Mouse (Mus musculus): ENCODE results near the gene Pcnx2. TPM values are rescaled to one million over a fixed set of nuclear protein-coding genes. Genes with fewer than 3 reads are reported as not detected.

The Pcnx2 gene
- total RNA-seq, 2 experiments from 2014 or later = 81.8 to 86.2 TPM

DNA sequence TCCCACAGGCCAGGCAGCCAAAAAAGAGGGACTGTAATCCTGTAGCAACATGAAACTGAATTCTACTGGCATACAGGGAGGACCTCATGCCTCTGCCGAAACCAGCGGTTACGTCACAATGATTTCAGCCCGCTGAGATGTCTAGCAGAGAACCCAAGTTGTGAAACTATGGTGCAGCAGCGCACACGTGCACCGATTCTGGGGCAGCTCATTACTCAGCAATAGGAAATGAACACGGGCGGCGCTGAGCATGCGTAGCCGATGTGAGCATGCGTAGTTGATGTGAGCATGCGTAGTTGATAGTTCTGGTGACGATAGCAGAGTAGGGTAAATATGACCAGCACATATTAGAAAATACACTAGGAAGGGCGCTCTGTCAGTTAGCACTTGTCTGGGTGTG, 52.8 kb downstream of the Pcnx2 start:
- no peak for DNase-seq (ENCODE audit: low spot score in 2 of 2)
- intact Hi-C loops (cut with DNase I) = loop anchor here (10.0 kb wide), 1 partner anchor 790 kb away; the partner anchor contains the start of gene Disc1

DNA sequence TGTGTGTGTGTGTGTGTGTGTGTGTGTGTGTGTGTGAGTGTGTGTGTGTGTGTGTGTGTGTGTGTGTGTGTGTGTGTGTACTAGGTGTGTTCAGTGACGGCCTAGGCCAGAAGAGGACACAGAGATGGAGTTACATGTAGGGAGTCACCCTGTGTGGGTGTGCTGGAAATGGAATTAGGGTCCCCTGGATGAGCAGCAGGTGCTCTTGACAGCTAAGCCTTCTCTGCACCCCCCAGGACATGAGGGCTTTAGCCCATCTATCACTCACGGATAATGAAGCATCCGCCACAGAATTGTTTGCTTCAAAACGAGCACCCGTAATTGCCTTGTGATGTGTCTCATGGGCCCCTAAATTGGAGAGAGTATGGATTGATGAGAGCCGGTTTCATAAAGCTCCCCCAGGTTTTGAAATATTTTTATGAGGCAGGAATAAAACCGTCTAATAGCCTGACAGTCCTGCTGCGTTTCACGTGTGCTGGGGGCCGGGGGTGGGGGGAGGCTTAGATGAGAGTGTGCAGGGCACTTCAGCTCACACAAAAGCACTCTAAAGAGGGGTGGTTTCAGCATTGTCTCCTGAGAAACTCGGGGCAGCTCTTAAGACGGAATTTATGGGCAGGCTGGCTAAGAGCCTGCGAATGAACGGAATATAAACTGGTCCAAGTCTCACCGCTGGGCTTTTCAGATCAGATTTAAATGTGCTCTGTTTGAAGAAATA, 54.8 kb downstream of the Pcnx2 start:
- intact Hi-C loops (cut with DNase I) = loop anchor here (10.0 kb wide), 1 partner anchor 788 kb away; the partner anchor contains the start of gene Disc1
- DNase-seq (ENCODE audit: low spot score in 2 of 2) = no peak

DNA sequence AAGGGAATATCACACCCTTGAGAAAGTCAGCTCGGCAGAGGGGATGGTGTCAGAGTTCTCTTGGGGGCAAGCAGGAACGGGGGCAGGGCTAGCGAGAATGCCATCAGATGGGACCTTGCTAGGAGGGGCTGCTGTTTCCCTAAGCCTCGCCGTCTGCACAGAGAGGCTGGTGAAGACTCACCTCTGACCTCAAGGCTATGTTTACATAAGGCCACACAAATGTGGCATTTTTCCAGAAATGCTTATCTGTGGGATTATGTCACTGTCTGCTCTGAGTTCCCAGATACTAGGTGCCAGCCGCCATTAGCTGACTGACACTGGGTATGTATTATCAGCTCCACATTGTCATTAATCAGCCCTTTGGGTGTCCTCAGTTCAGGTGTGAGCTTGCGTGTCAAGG, 56.0 kb downstream of the Pcnx2 start:
- no peak for DNase-seq (ENCODE audit: low spot score in 2 of 2)
- intact Hi-C loops (cut with DNase I) = loop anchor here (10.0 kb wide), 1 partner anchor 787 kb away; the partner anchor contains the start of gene Disc1

DNA sequence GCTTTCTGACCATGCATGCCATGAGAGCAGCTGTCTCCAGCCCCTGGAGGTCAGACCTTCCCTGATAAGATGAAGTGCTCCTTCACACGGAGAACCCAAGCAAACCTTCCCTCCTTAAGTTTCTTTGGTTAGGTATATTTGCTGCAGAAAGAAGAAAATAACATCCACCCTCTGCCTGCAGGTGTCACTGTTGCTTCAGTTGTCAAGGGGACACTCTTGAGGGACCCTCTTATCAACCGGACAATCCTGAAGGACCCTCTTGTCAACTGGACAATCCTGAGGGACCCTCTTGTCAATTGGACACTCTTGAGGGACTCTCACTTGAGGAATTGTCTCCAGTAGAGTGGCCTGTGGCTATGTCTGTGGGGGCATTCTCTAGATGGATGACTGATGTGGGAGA, 73.4 kb downstream of the Pcnx2 start:
- intact Hi-C loops (cut with DNase I) = no loop called here
- no peak for DNase-seq (ENCODE audit: low spot score in 2 of 2)

DNA sequence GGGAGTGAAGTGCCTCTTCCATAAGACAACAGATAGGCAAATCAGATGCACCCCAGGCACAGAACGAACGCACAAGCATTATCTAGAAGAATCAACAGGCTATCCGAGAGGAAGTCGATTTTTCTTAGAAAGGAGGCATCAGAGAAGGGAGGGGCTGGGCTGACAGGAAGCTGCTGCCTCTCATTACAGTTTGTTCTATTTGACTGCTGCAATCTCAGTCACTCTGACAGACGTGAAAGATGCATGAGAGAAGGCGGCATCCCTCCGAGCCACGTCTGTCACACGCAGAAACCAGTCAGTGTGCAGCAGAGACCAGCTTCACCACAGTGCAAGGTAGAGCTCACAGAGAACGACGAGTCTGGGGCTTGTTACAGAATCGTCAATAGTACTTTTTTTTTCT, 74.4 kb downstream of the Pcnx2 start:
- DNase-seq (ENCODE audit: low spot score in 2 of 2) = peak; percentile 37 to 38
- intact Hi-C loops (cut with DNase I) = no loop called here

DNA sequence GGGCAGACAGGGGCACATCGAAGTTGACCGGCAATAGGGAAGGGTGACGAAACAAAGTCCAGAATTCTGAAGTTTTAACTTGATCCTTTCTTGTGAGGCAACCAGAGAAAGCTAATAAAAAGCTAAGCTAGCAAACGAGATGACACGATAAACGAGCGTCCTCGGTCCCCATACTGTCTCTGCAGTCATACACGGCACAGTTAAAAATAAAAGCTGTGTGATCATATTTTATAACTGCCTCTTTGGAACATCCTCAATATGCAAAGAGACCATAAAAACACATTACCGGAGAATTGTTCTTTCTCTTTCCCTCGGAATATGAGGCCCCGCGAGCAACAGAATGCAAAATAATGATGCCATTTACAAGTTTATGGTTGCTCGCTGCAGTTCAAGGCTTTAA, 76.1 kb downstream of the Pcnx2 start:
- no peak for DNase-seq (ENCODE audit: low spot score in 2 of 2)
- intact Hi-C loops (cut with DNase I) = no loop called here

DNA sequence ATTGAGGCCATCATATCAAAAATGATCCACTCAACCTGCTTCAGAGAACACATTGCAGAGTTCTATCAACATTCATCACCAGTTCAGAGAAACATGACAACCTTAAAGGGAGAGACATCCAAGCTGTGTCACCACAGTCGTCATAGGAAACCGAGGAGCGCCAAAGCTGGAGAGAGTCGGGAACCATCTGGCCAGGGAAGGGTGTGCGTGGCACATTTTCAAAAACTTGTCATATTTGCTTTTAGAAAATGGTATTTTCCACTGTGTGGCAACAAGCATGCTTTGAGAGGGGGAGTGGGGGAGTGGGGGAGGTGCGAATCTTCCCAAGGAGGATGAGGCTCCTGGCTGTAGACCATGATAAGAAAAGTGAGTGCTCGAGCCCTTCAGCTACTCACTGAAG, 78.3 kb downstream of the Pcnx2 start:
- intact Hi-C loops (cut with DNase I) = no loop called here
- DNase-seq (ENCODE audit: low spot score in 2 of 2) = peak; percentile 67 to 91

DNA sequence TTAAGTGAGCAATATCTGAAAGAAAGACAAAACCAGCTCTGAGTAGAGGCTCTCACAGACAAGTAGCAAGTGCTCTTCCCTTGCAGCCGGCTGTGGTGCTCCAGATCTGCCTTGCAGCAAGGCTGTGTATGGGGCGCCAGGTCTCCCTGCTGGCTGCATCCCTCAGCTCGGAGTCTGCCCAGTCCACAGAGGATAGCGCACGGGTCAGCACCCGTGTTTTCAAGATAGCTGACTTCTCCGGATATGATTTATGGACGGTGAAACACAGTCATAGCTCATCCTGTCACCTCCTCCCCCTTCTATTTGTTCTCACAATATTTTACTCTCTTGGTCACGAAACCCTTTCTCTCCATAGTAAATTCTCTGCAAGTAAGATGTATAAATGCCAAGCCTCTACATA, 79.3 kb downstream of the Pcnx2 start:
- DNase-seq (ENCODE audit: low spot score in 2 of 2) = no peak
- intact Hi-C loops (cut with DNase I) = no loop called here

DNA sequence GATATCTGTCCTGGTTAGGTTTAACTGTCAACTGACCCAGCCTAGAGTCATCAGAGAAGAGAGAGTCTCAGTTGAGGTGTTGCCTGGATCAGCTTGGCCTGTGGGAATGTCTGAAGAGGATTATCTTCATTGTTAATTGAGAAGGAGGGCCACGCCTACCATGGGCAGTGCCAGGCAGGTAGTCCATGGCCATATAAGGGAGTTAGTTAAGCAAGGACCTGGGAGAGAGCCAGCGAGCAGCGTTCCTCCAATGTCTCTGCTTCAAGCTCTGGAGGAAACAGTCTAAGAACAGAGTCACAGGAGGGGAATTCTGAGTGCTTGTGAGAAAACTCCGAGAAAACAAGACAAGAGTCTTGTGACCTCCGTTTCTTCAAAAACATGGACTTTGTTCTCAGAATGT, 81.4 kb downstream of the Pcnx2 start:
- no peak for DNase-seq (ENCODE audit: low spot score in 2 of 2)
- intact Hi-C loops (cut with DNase I) = no loop called here

DNA sequence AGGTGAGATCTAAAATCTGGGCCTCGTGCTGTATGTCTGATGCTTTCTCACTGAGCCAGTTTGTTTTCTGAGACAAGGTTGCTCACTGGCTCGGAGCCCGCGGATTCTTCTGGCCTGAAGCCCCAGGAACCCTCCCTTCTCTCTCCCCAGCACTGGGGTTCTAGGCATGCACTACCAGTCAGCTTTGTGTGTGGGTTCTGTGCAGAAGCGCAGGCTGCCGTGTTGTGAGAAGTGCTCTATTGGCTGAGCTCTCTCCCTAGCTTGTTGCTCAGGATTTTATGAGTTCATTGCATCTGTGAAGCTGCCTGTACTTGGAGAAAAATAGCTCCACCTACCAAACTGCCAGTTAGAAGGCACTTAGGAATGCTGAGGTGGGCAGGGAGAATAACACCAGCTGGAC, 89.3 kb downstream of the Pcnx2 start:
- intact Hi-C loops (cut with DNase I) = no loop called here

DNA sequence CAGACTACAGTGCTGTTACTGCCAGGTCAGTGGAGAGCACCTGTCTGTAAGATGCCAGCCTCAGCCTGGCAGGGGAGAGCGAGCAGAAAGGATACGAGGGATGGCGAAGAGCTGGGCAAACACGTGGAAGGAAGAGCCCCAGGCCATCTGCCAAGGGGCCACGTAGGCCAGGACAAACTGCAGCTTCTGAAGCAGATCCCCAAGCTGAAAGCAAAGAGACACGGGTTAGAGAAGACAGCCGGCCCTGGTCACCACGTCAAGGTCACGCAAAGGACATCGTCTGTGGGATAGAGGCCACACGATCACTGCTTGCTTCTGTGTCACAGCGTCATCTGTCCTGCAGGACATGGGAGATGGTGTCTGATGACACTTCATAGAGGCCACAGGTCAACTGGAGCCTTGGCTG, 90.2 kb downstream of the Pcnx2 start:
- intact Hi-C loops (cut with DNase I) = no loop called here
- no peak for DNase-seq (ENCODE audit: low spot score in 2 of 2)

More for the DNA sequence above, 89.3 kb downstream of the Pcnx2 start:
- peak; percentile 68 to 94 for DNase-seq (ENCODE audit: low spot score in 2 of 2)

DNA sequence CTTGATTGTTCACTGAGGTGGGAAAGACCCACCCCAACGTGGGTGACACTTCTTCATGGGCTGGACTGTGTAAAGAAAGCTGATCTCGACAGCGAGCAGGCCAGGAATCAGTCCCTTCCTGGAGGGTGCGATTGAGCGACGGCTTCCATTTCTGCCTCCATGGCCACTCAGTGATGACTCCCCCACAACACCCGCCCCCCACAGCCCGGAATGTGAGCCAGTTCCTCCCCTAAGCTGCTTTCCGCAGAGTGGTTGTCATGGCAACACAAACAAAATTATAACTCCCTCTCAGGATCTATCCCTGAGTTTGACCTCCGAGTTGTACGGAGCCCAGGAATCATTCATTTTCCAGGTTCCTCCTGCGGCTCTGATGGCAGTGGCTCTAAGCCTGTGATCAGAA, 91.7 kb downstream of the Pcnx2 start:
- intact Hi-C loops (cut with DNase I) = no loop called here

DNA sequence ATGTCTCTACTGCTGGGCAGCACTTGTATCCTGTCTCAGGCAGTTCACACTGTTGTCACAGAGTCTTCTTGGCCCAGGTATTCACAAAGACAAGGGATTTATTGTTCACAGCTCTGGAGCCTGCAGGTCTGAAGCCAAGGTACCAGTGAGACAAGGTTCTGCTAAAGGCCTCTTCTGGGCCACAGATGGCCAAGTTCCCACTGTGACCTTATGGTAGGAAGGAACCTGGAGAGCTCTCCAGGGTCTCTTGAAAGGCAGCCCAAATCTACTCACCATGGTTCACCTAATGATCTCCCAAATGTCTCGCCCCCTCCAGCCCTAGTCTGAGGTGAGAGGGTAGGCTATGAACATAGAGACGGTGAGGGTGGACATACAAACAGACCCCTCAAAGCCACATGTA, 101.1 kb downstream of the Pcnx2 start:
- intact Hi-C loops (cut with DNase I) = no loop called here
- no peak for DNase-seq (ENCODE audit: low spot score in 2 of 2)

More for the DNA sequence above, 91.7 kb downstream of the Pcnx2 start:
- peak in 1 of 2 experiments; percentile 75 for DNase-seq (ENCODE audit: low spot score in 2 of 2)

DNA sequence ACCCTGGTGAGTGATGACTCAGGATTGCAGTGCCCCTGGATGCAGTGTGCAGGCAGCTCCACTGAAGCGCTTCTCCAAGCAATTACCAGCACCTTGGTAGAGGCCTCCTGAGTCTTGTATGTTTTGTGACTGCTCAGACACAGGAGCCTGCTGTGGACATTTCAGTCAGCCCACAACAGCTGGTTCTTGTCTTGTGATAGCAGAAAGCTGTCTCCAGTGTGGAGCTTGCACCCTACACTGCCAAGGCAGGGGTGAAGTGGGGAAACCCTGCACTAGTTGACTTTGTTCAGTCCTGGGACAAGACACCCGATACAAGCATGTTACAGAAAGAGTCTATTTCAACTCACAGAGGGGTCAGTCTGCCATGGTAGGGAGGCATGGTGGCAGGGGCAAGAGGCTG, 102.8 kb downstream of the Pcnx2 start:
- no peak for DNase-seq (ENCODE audit: low spot score in 2 of 2)
- intact Hi-C loops (cut with DNase I) = no loop called here

DNA sequence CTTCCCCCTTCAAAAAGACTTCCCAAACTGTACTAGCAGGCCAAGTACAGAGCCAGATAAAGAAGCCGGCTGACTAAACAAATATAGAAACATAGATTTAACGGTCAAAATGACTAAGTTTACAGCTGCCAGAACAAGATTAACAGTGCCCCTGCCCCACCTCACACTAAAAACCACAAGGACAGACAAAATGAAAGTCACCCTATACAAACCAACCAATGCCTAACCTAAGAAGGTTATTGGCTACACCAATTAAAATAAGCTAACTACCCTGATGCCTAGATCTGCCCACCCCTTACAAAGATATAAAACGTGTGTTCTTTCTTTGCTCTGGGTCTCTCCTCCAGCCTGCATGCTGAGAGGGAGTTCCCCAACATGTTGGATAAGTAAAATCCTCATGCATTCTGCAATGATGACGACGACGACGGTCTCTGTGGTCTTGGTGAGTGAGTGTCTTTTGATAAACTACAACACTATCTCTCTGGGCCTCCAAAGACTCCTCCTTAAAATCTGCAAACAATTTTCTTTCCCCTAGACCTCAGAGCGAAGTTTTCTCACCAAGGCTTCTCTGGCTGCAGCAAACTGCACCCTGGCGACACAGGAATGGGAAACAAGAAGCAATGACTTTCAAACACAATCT, 105.2 kb downstream of the Pcnx2 start:
- intact Hi-C loops (cut with DNase I) = no loop called here
- no peak for DNase-seq (ENCODE audit: low spot score in 2 of 2)

DNA sequence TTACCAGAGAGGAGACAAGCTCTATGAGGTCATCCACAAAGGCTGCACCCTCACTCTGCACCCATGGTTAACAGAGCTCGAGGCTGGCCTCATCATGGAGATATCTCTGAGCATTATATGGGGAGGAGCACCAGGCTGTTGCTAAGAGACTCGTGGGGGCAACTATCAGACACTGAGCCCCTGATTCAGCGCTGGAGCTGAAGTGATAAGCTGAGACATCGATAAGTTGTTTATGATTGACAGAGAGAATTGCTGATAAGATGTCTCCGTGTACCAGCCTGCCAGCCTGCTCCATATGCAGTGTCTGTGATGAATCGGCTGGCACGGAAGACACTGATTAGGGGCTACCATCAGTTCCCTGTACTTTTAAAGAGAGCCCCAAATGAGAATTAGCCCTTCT, 111.2 kb downstream of the Pcnx2 start:
- intact Hi-C loops (cut with DNase I) = no loop called here
- DNase-seq (ENCODE audit: low spot score in 2 of 2) = no peak

DNA sequence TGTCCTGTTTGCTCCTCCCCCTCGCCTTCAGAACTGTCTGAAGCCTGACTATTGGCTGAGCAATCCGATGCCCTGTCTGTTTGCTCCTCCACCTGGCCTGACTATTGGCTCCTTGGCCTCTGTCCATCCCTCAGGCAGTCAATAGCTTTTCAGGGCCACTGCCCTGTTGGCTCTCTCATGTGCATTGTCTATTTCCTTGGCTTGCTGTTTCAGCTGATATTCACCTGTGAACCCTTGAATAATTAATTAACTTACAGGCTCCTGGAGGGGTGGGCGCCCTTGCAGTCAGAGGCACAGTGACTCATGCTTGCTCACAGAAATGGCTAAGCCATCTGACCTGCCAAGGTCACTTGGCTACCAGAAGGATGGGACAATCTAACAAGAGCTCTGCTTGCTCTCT, 116.0 kb downstream of the Pcnx2 start:
- intact Hi-C loops (cut with DNase I) = no loop called here
- DNase-seq (ENCODE audit: low spot score in 2 of 2) = no peak

DNA sequence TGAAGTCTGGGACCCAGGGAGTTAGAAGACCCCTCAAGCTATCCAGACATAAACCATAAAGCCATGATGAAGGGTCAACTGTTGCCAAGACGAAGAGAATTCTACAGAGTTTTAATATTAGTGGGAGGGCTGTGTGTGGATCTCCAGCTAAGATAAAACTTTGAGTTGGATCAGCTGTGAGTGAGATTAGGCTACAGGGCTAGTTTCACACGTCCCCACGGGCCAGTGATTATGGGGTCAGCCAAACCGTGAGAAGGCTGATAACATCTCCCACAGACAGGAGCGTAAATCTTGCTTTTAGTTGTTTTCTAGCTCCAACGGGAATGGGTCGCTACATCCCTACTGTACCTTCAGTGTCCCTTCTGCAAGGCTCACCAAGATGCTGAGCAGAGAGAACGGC, 118.5 kb downstream of the Pcnx2 start:
- intact Hi-C loops (cut with DNase I) = no loop called here
- no peak for DNase-seq (ENCODE audit: low spot score in 2 of 2)

DNA sequence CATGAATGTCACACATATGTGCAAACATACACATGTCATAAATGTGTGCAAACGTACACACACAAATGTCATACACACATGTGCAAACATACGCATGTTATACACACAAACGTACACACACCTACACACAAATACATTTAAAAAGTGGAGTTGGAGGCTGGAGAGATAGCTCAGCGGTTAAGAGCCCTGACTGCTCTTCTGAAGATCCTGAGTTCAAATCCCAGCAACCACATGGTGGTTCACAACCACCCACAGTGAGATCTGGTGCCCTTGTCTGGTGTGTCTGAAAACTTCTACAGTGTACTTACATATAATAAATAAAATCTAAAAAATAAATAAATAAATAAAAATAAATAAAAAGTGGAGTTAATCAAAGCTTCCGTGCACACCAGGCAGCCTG, 119.2 kb downstream of the Pcnx2 start:
- no peak for DNase-seq (ENCODE audit: low spot score in 2 of 2)
- intact Hi-C loops (cut with DNase I) = no loop called here

DNA sequence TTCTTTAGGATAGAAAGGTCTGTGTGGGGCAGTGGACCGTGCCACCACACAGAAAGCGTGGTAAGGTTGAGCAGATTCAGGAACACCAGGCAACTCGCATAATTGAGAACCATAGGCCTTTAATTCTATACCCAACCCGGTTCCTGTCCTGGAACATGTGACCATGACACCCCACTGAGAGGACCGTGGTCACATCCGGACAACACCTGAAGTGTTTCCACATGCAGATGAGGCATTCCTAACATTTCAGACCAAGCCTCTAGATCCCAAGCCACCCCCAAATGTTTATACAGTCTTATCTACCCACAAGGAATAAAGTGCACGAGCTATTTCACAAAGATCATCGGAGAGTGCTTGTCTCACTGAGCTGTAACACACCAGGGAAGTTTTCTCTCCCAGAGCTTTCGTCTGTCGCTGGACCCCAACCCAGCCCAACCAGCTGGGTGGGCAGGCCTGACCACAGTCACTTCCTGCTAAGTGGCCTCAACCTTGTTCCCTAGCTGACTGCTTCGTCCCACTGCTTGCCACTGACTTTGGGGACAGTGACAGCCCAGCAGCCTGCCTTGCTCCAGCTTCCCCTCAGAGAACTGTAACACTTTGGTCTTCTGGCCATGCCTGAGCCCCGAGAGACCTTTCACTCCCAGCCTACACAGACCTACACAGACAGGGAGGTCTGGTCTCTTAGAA, 120.5 kb downstream of the Pcnx2 start:
- DNase-seq (ENCODE audit: low spot score in 2 of 2) = no peak
- intact Hi-C loops (cut with DNase I) = no loop called here

DNA sequence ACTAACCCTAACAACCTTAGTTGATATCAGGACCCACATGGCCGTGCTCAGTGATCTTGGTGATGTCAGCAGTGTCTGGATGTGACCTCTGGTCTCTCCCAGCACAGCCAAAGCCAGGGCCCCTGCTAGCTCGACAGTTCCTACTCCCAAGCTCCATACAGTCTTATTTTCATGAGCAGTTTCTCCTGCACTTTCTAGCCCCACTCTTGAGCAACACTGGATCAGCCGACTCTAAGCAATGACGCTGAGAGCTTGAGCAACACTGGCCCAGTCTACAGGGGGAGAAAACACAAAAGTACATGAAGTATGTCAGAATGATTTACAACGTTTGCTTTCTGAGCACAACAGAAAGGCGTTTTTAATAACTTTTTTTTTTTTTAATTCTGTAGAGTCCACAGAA, 121.3 kb downstream of the Pcnx2 start:
- intact Hi-C loops (cut with DNase I) = no loop called here
- no peak for DNase-seq (ENCODE audit: low spot score in 2 of 2)
